In genomic region chr4:150624214-150624823, GRCm38 (mm10) we compare ENCODE assay signal across 25 mouse cellular contexts. TPM values are rescaled to one million over a fixed set of nuclear protein-coding genes. Genes with fewer than 3 reads are reported as not detected.
"Had no signal": no experiment of that assay in that cellular context is flagged by ENCODE, and none has a peak within 500 bp of the region (broad histone marks: within the 10 kb centered on the region; RNA-seq: fewer than 3 reads in every experiment).

No protein-coding gene starts in this region.

- H3K4me3 ChIP-seq: layer of hippocampus, adult 2 months; limb, embryonic 10.5 days; limb, embryonic 13.5 days; liver, embryonic 12.5 days; liver, embryonic 15.5 days; lung, embryonic 15.5 days; megakaryocyte, embryonic 14.5 days; midbrain, embryonic 12.5 days had no signal

- H3K4me1 ChIP-seq: midbrain, embryonic 12.5 days had no signal

- DNase-seq: kidney, adult 2 months; kidney, postnatal 25 days; layer of hippocampus, adult 9-11 months; liver; lung, adult 18-20 months; lung, postnatal 10 days; lung, postnatal 36 days; retina, postnatal 1 day; right cerebral cortex, postnatal 25 days; spleen, adult 18-20 months; thymus, postnatal 25 days had no signal

- H3K27ac ChIP-seq: kidney, postnatal 0 days; layer of hippocampus, adult 2 months; limb, embryonic 10.5 days; limb, embryonic 13.5 days; liver, embryonic 12.5 days; liver, embryonic 15.5 days; lung, embryonic 15.5 days; midbrain, embryonic 12.5 days had no signal

- H3K4me2 ChIP-seq: limb, embryonic 13.5 days; liver, embryonic 12.5 days; liver, embryonic 15.5 days; lung, embryonic 15.5 days; midbrain, embryonic 12.5 days had no signal

- ATAC-seq: intestine, postnatal 0 days; liver, embryonic 12.5 days had no signal

- H3K27me3 ChIP-seq: limb, embryonic 13.5 days; liver, embryonic 12.5 days; liver, embryonic 15.5 days; lung, embryonic 15.5 days; midbrain, embryonic 12.5 days had no signal

- H3K9ac ChIP-seq: limb, embryonic 13.5 days; liver, embryonic 12.5 days; liver, embryonic 15.5 days; lung, embryonic 15.5 days; midbrain, embryonic 12.5 days had no signal

- H3K9me3 ChIP-seq: limb, embryonic 10.5 days; limb, embryonic 13.5 days; liver, embryonic 12.5 days; liver, embryonic 15.5 days; lung, embryonic 15.5 days; megakaryocyte, embryonic 14.5 days; midbrain, embryonic 12.5 days had no signal

RNA-seq across cellular contexts. Expression of gene Slc45a1, which starts 27.7 kb away (rescaled TPM):
- total RNA-seq: monocyte, adult 5-6 weeks; neutrophil, adult 5-6 weeks had no signal
- polyA plus RNA-seq: kidney, embryonic 14.5 days; liver, embryonic 12.5 days; liver, embryonic 15.5 days; thymus, postnatal 0 days had no signal
